Mouse (Mus musculus) heart, adult 8-10 months (tissue): ENCODE measurements around the gene Col4a2. TPM values are rescaled to one million over a fixed set of nuclear protein-coding genes. Genes with fewer than 3 reads are reported as not detected.

Experiments used
- DNase-seq: peaks from one replicate; pipeline ENCODE4 v3.0.0; 2022; ENCODE audit warnings: low spot score
- total RNA-seq, 4 experiments: library from RNA; stranded (reverse); gene quantifications; 2 replicates each; pipeline ENCODE4 v1.2.4; 2022

Col4a2 gene
- total RNA-seq, 4 experiments from 2014 or later = 93.1 to 141 (median 113) TPM

- no peak for DNase-seq
Observed at GRCm38 (mm10) chr8:11296282-11296943, 16.2 kb upstream of the Col4a2 start.

DNA sequence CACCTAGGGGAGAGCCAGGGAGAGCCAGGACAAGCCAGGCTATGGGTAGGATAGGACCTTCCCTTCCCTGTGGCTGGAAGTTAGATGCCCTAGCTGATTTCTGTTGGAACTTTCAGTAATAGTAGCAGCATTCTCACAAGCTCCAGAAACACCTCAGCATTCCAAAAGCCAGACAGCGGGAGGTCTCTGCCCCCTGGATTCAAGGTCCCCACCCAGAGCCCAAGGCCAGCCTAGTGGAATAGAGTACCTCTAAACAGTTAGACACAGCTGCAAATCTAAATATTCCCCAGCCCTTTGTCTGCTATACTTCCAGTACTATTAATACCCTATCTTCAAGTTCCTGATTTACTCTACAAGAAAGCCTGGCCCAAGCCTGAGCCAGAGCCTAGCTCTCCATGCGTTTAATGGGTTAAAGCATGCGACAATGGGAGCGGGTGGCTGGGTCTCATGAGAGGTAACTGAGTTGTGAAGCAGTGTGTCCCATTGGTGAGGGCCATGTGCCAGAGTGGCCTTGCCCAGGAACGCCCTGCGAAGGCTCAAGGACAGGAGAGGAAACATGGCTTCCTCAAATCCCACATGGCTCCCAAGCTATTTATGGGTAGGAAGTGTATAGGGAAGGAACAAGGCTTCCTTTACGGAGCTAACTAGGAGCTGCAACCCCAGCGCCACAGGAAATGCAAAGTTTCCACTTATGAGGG is 15.3 kb upstream of the Col4a2 start:
- peak; percentile 85 for DNase-seq

- no peak for DNase-seq
Observed at GRCm38 (mm10) chr8:11298531-11299316, 13.9 kb upstream of the Col4a2 start.

DNA sequence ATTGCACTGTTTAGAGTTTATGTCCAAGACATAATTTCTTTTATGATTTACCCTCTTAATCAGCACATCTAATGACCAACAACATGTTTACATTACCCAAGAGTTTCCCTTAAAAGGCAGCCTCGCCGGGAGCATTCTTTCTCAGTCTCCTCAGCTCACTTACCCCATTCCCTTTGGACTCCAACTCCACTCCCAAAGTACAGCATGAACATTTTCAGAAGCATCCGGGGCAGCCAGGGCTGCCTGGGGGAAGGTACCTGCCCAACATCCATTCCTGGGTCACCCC is 13.3 kb upstream of the Col4a2 start:
- no peak for DNase-seq

DNA sequence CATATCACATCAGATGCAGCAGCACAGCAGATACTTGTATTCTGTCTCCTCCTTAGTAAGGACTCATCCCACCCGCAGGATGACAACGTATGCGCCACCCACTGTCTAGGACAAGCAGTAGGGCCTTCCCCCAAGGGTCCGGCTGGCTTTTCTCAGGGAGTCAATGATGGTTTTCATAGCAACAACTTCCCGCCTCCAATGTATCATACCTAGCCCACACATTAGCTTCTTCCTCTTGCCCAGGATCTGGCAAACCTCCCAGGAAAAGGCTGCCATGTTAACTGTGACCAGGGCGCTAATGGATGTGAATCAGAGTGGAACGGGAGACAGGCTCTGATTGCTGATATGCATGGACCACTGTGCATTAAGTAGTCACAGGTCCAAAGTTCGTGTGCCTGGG is 12.2 kb upstream of the Col4a2 start:
- DNase-seq = no peak

DNA sequence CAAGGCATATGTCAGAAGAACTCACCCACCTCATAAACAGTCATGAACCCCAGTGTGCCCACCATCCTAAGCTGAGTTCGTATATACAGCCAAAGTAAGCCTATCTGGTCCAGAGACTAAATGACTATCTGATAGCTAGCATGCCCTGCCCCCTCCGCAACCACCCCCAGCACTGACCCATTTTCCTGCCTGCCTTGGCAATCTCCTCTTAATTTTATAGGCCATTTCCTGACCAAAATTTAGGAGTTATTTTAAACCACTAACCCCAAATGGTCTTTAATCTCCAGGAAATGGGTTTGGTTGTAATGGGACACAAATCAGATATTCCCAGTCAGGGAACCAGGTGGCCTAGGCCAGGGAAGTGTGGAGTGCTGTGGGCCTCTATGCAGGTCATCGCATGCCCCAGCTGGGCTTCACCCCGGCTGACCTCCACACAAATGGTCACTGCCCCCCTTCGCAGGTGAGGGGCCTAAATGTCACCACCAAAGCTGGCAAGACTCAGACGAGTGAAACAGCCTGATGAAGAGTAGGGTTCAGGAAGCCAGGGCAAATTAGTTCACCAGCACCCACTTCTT is 8.5 kb upstream of the Col4a2 start:
- DNase-seq = peak; percentile 67

- no peak for DNase-seq
Observed at GRCm38 (mm10) chr8:11305539-11305938, 7.1 kb upstream of the Col4a2 start.

- DNase-seq = no peak
Observed at GRCm38 (mm10) chr8:11307451-11307850, 5.2 kb upstream of the Col4a2 start.

GRCm38 (mm10) chr8:11308570-11308998 is 4.0 kb upstream of the Col4a2 start:
- DNase-seq = no peak

DNA sequence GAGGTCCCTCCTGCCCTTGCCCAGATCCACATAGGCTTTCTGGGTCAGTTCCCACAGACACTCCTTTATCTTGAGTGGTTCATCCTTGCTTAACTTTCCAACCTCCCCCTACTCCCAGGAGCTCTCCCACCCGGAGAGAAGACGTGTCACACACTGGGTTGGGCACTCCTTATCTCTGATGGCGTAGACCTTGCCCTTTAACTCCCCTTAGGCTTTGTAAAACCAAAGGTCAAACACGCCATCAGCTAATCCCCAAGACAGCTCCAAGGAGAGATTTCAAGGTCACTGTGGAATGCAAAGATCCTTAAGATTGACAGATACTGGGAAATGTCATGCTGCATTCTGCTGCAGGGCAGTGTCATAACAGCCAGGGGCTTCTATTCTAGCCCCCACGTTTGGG is 3.4 kb upstream of the Col4a2 start:
- DNase-seq = no peak

DNA sequence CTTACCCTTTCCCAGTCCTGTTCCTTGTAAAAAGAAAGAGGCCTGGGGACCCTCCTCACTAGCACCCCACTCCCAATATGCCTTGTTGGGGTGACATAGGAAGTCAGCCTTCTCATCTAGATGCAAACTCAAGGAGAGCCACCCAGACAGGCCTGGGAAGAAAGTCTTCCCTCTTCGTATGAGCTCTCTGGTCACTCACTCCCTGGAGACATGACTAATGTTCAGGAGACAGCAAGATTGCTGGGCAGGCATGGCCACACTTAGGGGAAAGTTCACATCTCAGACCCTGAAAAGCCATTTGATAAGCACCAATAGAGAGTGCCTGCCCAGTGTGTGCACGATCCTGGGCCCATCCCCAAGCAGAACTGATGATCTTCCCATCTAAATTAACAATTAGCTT is 2.6 kb upstream of the Col4a2 start:
- DNase-seq = no peak

- peak; percentile 76 for DNase-seq
Observed at GRCm38 (mm10) chr8:11311681-11312348, 790 bp upstream of the Col4a2 start.

- DNase-seq = peak; percentile 72
Observed at GRCm38 (mm10) chr8:11313176-11314111, 839 bp downstream of the Col4a2 start.

DNA sequence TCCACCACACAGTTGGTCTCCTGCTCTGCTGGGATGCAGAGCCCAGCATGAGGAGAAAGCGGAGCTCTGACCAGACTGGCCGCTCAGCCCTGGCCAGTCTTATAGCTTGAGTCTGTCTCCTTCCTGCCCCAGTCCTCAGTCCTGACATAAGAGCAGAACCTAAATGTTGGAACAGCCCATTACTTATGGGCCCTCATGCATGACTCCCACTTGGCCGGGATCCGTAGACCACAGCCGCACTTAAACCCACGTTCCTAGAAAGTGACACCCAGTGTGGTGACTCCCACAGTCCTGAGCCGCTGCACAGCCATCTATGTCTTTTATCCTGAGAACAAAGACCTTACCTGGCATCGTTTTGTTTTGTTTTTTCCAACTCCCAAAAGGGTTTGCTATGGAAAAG is 2.0 kb downstream of the Col4a2 start:
- no peak for DNase-seq

GRCm38 (mm10) chr8:11315179-11315943 is 2.8 kb downstream of the Col4a2 start:
- no peak for DNase-seq

- no peak for DNase-seq
Observed at GRCm38 (mm10) chr8:11316118-11316517, 3.5 kb downstream of the Col4a2 start.

DNA sequence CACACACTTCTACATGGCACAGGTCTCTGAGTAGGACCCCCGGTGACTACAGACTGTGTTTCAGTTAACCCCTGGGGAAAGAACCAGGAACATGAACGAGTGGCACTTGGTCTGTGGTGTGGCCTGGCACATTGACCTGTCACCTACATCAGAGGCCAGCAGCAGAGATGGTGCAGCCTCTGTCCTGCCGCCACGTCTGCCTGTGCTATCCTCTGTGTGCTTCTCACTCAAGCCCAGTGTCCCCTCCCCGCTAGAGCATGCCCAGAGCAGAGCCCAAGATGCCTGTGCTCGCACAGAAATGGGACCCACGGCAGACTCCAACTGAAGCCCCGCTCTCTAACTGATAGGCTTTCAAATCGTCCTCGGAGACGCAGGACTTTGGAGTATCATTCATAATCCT is 6.8 kb downstream of the Col4a2 start:
- no peak for DNase-seq

DNA sequence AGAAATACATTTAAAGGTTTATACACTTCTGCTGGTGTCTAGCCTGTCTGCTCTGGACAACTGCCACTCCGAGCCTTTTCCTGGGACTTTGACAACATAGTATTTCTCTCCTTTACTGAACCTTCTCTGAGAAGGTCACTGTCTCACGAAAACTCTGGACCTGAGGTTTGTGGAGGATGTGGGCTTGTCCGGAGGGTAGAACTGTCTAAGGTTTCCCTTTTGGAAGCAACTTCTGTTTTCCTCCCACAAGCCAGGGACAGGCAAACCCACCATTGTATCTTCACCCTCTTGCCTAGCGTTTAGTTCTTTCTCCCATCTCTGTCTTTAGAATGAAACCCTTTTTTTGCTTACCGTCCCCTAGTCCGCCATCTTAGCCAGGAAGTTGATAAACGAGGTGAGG is 9.2 kb downstream of the Col4a2 start:
- no peak for DNase-seq

GRCm38 (mm10) chr8:11322724-11323585 is 10.3 kb downstream of the Col4a2 start:
- DNase-seq = peak; percentile 75
